Comparison of ENCODE assay signal across 8 mouse cellular contexts in the genomic region with DNA sequence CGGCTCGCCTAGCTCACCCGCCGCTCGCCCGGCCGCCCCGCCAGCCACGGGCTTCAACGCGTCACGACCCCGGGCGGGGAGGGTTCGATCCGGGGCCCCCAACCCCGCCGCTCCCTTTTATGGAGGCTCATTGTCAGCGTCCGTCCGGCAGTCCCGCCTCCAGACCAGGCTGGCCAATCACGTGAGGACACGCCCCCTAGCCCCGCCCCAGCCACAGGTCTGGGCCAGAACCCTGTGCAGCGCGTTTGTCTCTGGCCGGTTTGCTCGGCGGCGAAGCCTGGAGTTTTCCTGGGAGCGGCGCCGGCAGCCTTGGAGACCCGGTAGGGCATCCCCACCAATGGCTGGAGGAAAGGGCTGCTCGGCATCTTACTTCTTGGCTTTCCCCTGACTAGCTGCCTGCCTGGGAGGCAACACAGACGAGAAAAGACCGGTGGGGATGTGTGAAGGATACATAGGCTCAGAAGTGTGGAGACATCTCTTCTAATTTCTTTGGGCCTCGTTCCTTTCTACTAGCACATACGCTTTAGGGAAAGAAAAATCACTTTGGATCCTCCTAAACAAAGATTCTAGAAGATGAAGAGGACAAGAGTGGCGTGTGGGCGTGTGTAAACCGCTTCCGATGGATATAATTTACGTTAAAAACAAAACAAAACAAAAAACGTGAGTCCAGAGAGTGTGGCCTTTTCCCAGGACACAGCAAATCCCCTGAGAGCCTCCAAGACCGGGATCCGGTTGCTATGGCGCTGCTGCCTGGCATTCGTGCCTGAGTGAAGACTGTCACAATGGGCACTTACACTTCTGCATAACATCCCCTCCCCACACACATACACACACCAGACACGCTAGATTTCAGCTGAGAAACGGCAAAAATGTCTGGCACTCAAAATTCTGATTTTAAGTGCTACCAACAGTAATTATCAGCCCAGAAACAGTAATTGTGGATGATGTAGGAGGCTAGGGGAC. TPM values are rescaled to one million over a fixed set of nuclear protein-coding genes. Genes with fewer than 3 reads are reported as not detected.
A peak's percentile ranks its signal among the peaks of the same experiment; 100 is the strongest.
DNase-seq lines count a peak whose midpoint lies in the region; ATAC-seq lines count a peak whose summit lies in the region.

Gene Spindoc, minus strand, starts transcription at position 92 of the 963 bp plus-strand sequence.

- peak; percentile 98 for ATAC-seq in erythroblast, adult 5-6 weeks (replicated peaks; ENCODE audit: low FRiP score, poor library complexity, severe bottlenecking)
- ATAC-seq in kidney, embryonic 15.5 days (replicated peaks; ENCODE audit: low FRiP score), result peak; percentile 99
- peak; percentile 98 for ATAC-seq in monocyte, adult 5-6 weeks (replicated peaks; ENCODE audit: insufficient number of reproducible peaks, low FRiP score, low TSS enrichment, poor library complexity, severe bottlenecking)

- peak; percentile 99 for DNase-seq in B cell, adult 2 months
- peak; percentile 98 for DNase-seq in brain, adult 2 months (ENCODE audit: low read depth, low spot score)
- peak; percentile 98 for DNase-seq in heart, embryonic 10.5 days (ENCODE audit: low spot score)
- peak; percentile 99 for DNase-seq in liver
- DNase-seq in spleen, postnatal 4 days (ENCODE audit: low spot score in 2 of 2), result peak; percentile 99

- WGBS in heart, embryonic 10.5 days, result 2% methylated on average over 51 of the region's 52 CpGs
- WGBS in kidney, embryonic 15.5 days, result under 1% methylated on average over 52 of the region's 52 CpGs

- H3K27me3 ChIP-seq in heart, embryonic 10.5 days (ENCODE audit: insufficient read depth, poor library complexity, severe bottlenecking), result no peaks in the 10 kb centered on the region
- no peaks in the 10 kb centered on the region for H3K27me3 ChIP-seq in kidney, embryonic 15.5 days

- peak within 1 kb of the TSS; percentile 84 for H3K4me2 ChIP-seq in kidney, embryonic 15.5 days

- H3K27ac ChIP-seq in heart, embryonic 10.5 days, result peak within 1 kb of the TSS; percentile 99
- peak within 1 kb of the TSS; percentile 95 for H3K27ac ChIP-seq in kidney, embryonic 15.5 days

- H3K4me3 ChIP-seq in heart, embryonic 10.5 days, result peak within 1 kb of the TSS; percentile 91
- peak within 1 kb of the TSS; percentile 79 for H3K4me3 ChIP-seq in kidney, embryonic 15.5 days (replicated peaks)

- H3K9me3 ChIP-seq in heart, embryonic 10.5 days, result 0 out of 2 replicates have a peak, but pooled peaks cover 2% of the 10 kb centered on the region
- peaks cover 5% of the 10 kb centered on the region; the same call in 1 of the 2 replicates for H3K9me3 ChIP-seq in kidney, embryonic 15.5 days (replicated peaks)

- peaks cover 28% of the 10 kb centered on the region for H3K36me3 ChIP-seq in heart, embryonic 10.5 days
- H3K36me3 ChIP-seq in kidney, embryonic 15.5 days, result peaks cover 14% of the 10 kb centered on the region

- H3K4me1 ChIP-seq in heart, embryonic 10.5 days, result peaks cover 30% of the 10 kb centered on the region
- peaks cover 34% of the 10 kb centered on the region for H3K4me1 ChIP-seq in kidney, embryonic 15.5 days

- peak within 1 kb of the TSS; percentile 90 for H3K9ac ChIP-seq in kidney, embryonic 15.5 days

RNA-seq across cellular contexts. Expression of gene Spindoc, which starts in this region (rescaled TPM):
- 3.3 and 7.5 TPM in 2 replicates for total RNA-seq in erythroblast, adult 5-6 weeks (2015; ENCODE audit: low replicate concordance)
- 0.09 TPM in 1 of 2 replicates, not detected in the other for total RNA-seq in erythroblast, adult 5-6 weeks (2017; ENCODE audit: low replicate concordance)
- 26.8 and 35.5 TPM in 2 replicates for polyA plus RNA-seq in heart, embryonic 10.5 days (2016; fragmentation: Nextera tagmentation; extraction: Ambion mirVana)
- 31.5 and 33.9 TPM in 2 replicates for polyA plus RNA-seq in kidney, embryonic 15.5 days (2015; fragmentation: Nextera tagmentation; extraction: Ambion mirVana)
- total RNA-seq in monocyte, adult 5-6 weeks (2017), result 4.9 to 10.9 TPM (median 5.4 TPM) in 3 replicates

Comparison
In these comparisons a context has a peak if more than half of its experiments do, and no peak if none do; other contexts are left out.
1. Peak in every context shown above with its lines: DNase-seq, ATAC-seq, H3K4me3 ChIP-seq and H3K27ac ChIP-seq.